Mouse (Mus musculus): Measurements from ENCODE around the gene Icmt.

GRCm38 (mm10) chr4:152290991-152291390, 6.0 kb upstream of the Icmt start:
- no peak for TF ChIP-seq BHLHE40 (IDR thresholded peaks at IDR 0.05; ENCODE audit: borderline replicate concordance, low read depth, low read length)
- TF ChIP-seq POLR2AphosphoS2 (IDR thresholded peaks at IDR 0.05; ENCODE audit: low read length), result no peak
- TF ChIP-seq HCFC1 (IDR thresholded peaks at IDR 0.05; ENCODE audit: low read depth, low read length), result no peak
- no peak for TF ChIP-seq CTCF (IDR thresholded peaks at IDR 0.05 in 2 of 3, conservative IDR thresholded peaks at IDR 0.05 in 1 of 3; ENCODE audit: control insufficient read depth in 1 of 3, insufficient read depth in 1 of 3, low read depth in 2 of 3, low read length in 3 of 3, poor library complexity in 1 of 3, severe bottlenecking in 1 of 3)
- TF ChIP-seq ETS1 (IDR thresholded peaks at IDR 0.05; ENCODE audit: low read depth, low read length), result no peak
- TF ChIP-seq EP300 (IDR thresholded peaks at IDR 0.05; ENCODE audit: low read depth in 1 of 2, low read length in 2 of 2), result no peak
- no peak for TF ChIP-seq POLR2A (IDR thresholded peaks at IDR 0.05; ENCODE audit: control insufficient read depth in 1 of 2, insufficient read depth in 1 of 2, low read depth in 1 of 2, low read length in 2 of 2, poor library complexity in 1 of 2)
- no peak for TF ChIP-seq ZC3H11A (IDR thresholded peaks at IDR 0.05; ENCODE audit: low read depth, low read length)
- no peak for TF ChIP-seq MYC (IDR thresholded peaks at IDR 0.05; ENCODE audit: low read depth, low read length)
- no peak for TF ChIP-seq GABPA (IDR thresholded peaks at IDR 0.05; ENCODE audit: low read depth, low read length)
- TF ChIP-seq MXI1 (IDR thresholded peaks at IDR 0.05; ENCODE audit: low read depth, low read length), result no peak
- TF ChIP-seq NELFE (IDR thresholded peaks at IDR 0.05; ENCODE audit: low read depth, low read length), result no peak

Data from MEL (cell line).